Mouse (Mus musculus): ENCODE data around the gene Mybph. TPM values are rescaled to one million over a fixed set of nuclear protein-coding genes. Genes with fewer than 3 reads are reported as not detected.

The Mybph gene
- polyA plus RNA-seq, 1 experiment from 2014 or later, result 0.27 TPM

GRCm38 (mm10) chr1:134193674-134194197 lies 488 bp downstream of the Mybph start:
- Histone ChIP-seq H3K27me3 (ENCODE audit: control insufficient read depth, insufficient read depth, low read length) (no peaks in the 10 kb centered on the region; the same call in 1 of the 2 replicates), H3K4me1 (ENCODE audit: control insufficient read depth, insufficient read depth, low read length) (peaks cover 32% of the 10 kb centered on the region), H3K27ac (ENCODE audit: low read depth, low read length) (no peak overlapping the region), H3K9ac (ENCODE audit: low read depth, low read length) (no peak overlapping the region), H3K36me3 (ENCODE audit: control insufficient read depth, insufficient read depth, low read length) (no peaks in the 10 kb centered on the region), H3K4me3 (ENCODE audit: low read length) (no peak overlapping the region), H3K4me2 (replicated peaks; ENCODE audit: low read depth, low read length) (no peak overlapping the region), H3K9me3 (ENCODE audit: control insufficient read depth, low read length) (no peaks in the 10 kb centered on the region)
- 41% methylated on average over 7 of the region's 7 CpGs for WGBS
- no peak for ATAC-seq (ENCODE audit: low FRiP score, low TSS enrichment)

- H3K4me3 ChIP-seq (ENCODE audit: low read length), result no peak overlapping the region
- no peaks in the 10 kb centered on the region for H3K36me3 ChIP-seq (ENCODE audit: control insufficient read depth, insufficient read depth, low read length)
- 58% methylated on average over 16 of the region's 16 CpGs for WGBS
These were observed 1.2 kb downstream of the Mybph start for GRCm38 (mm10) chr1:134194298-134195022.

GRCm38 (mm10) chr1:134195117-134195516 lies 1.9 kb downstream of the Mybph start:
- Histone ChIP-seq H3K36me3 (ENCODE audit: control insufficient read depth, insufficient read depth, low read length) (no peaks in the 10 kb centered on the region), H3K4me2 (replicated peaks; ENCODE audit: low read depth, low read length) (no peak overlapping the region), H3K27me3 (ENCODE audit: control insufficient read depth, insufficient read depth, low read length) (no peaks in the 10 kb centered on the region; the same call in 1 of the 2 replicates), H3K27ac (ENCODE audit: low read depth, low read length) (no peak overlapping the region), H3K9ac (ENCODE audit: low read depth, low read length) (no peak overlapping the region), H3K4me3 (ENCODE audit: low read length) (no peak overlapping the region), H3K9me3 (ENCODE audit: control insufficient read depth, low read length) (no peaks in the 10 kb centered on the region), H3K4me1 (ENCODE audit: control insufficient read depth, insufficient read depth, low read length) (peaks cover 32% of the 10 kb centered on the region)
- ATAC-seq (ENCODE audit: low FRiP score, low TSS enrichment), result peak; percentile 22; the same call in 1 of the 2 replicates
- 12% methylated on average over 2 of the region's 2 CpGs for WGBS

More at GRCm38 (mm10) chr1:134194298-134195022, 1.2 kb downstream of the Mybph start:
- Histone ChIP-seq H3K27me3 (ENCODE audit: control insufficient read depth, insufficient read depth, low read length) (no peaks in the 10 kb centered on the region; the same call in 1 of the 2 replicates), H3K4me1 (ENCODE audit: control insufficient read depth, insufficient read depth, low read length) (peaks cover 32% of the 10 kb centered on the region), H3K9me3 (ENCODE audit: control insufficient read depth, low read length) (no peaks in the 10 kb centered on the region), H3K27ac (ENCODE audit: low read depth, low read length) (no peak overlapping the region), H3K4me2 (replicated peaks; ENCODE audit: low read depth, low read length) (no peak overlapping the region), H3K9ac (ENCODE audit: low read depth, low read length) (no peak overlapping the region)
- ATAC-seq (ENCODE audit: low FRiP score, low TSS enrichment), result no peak

GRCm38 (mm10) chr1:134195571-134195970 lies 2.3 kb downstream of the Mybph start:
- no peak overlapping the region for H3K4me2 ChIP-seq (replicated peaks; ENCODE audit: low read depth, low read length)
- no peak overlapping the region for H3K9ac ChIP-seq (ENCODE audit: low read depth, low read length)
- H3K27me3 ChIP-seq (ENCODE audit: control insufficient read depth, insufficient read depth, low read length), result no peaks in the 10 kb centered on the region; the same call in 1 of the 2 replicates

GRCm38 (mm10) chr1:134195979-134196378 lies 2.7 kb downstream of the Mybph start:
- Histone ChIP-seq H3K9me3 (ENCODE audit: control insufficient read depth, low read length) (no peaks in the 10 kb centered on the region), H3K4me3 (ENCODE audit: low read length) (no peak overlapping the region), H3K27me3 (ENCODE audit: control insufficient read depth, insufficient read depth, low read length) (no peaks in the 10 kb centered on the region; the same call in 1 of the 2 replicates), H3K4me1 (ENCODE audit: control insufficient read depth, insufficient read depth, low read length) (peaks cover 32% of the 10 kb centered on the region), H3K36me3 (ENCODE audit: control insufficient read depth, insufficient read depth, low read length) (no peaks in the 10 kb centered on the region), H3K27ac (ENCODE audit: low read depth, low read length) (no peak overlapping the region), H3K4me2 (replicated peaks; ENCODE audit: low read depth, low read length) (no peak overlapping the region), H3K9ac (ENCODE audit: low read depth, low read length) (no peak overlapping the region)
- peak; percentile 21; the same call in 1 of the 2 replicates for ATAC-seq (ENCODE audit: low FRiP score, low TSS enrichment)
- WGBS, result 38% methylated on average over 4 of the region's 4 CpGs

More at GRCm38 (mm10) chr1:134195571-134195970, 2.3 kb downstream of the Mybph start:
- 50% methylated on average over 3 of the region's 3 CpGs for WGBS
- Histone ChIP-seq H3K4me3 (ENCODE audit: low read length) (no peak overlapping the region), H3K9me3 (ENCODE audit: control insufficient read depth, low read length) (no peaks in the 10 kb centered on the region), H3K36me3 (ENCODE audit: control insufficient read depth, insufficient read depth, low read length) (no peaks in the 10 kb centered on the region), H3K27ac (ENCODE audit: low read depth, low read length) (no peak overlapping the region), H3K4me1 (ENCODE audit: control insufficient read depth, insufficient read depth, low read length) (peaks cover 32% of the 10 kb centered on the region)
- ATAC-seq (ENCODE audit: low FRiP score, low TSS enrichment), result no peak

- 74% methylated on average over 4 of the region's 4 CpGs for WGBS
- H3K27ac ChIP-seq (ENCODE audit: low read depth, low read length), result no peak overlapping the region
These were observed 3.1 kb downstream of the Mybph start for GRCm38 (mm10) chr1:134196386-134196785.

GRCm38 (mm10) chr1:134197325-134197982 lies 4.2 kb downstream of the Mybph start:
- Histone ChIP-seq H3K4me3 (ENCODE audit: low read length) (no peak overlapping the region), H3K4me2 (replicated peaks; ENCODE audit: low read depth, low read length) (no peak overlapping the region), H3K9ac (ENCODE audit: low read depth, low read length) (no peak overlapping the region), H3K27ac (ENCODE audit: low read depth, low read length) (no peak overlapping the region), H3K9me3 (ENCODE audit: control insufficient read depth, low read length) (no peaks in the 10 kb centered on the region), H3K27me3 (ENCODE audit: control insufficient read depth, insufficient read depth, low read length) (no peaks in the 10 kb centered on the region; the same call in 1 of the 2 replicates), H3K36me3 (ENCODE audit: control insufficient read depth, insufficient read depth, low read length) (no peaks in the 10 kb centered on the region), H3K4me1 (ENCODE audit: control insufficient read depth, insufficient read depth, low read length) (peaks cover 32% of the 10 kb centered on the region)
- no peak for ATAC-seq (ENCODE audit: low FRiP score, low TSS enrichment)
- WGBS, result 85% methylated on average over 15 of the region's 15 CpGs

More at GRCm38 (mm10) chr1:134196386-134196785, 3.1 kb downstream of the Mybph start:
- no peaks in the 10 kb centered on the region for H3K36me3 ChIP-seq (ENCODE audit: control insufficient read depth, insufficient read depth, low read length)
- no peak overlapping the region for H3K4me3 ChIP-seq (ENCODE audit: low read length)
- ATAC-seq (ENCODE audit: low FRiP score, low TSS enrichment), result no peak
- no peak overlapping the region for H3K4me2 ChIP-seq (replicated peaks; ENCODE audit: low read depth, low read length)
- H3K27me3 ChIP-seq (ENCODE audit: control insufficient read depth, insufficient read depth, low read length), result no peaks in the 10 kb centered on the region; the same call in 1 of the 2 replicates
- H3K9me3 ChIP-seq (ENCODE audit: control insufficient read depth, low read length), result no peaks in the 10 kb centered on the region
- H3K9ac ChIP-seq (ENCODE audit: low read depth, low read length), result no peak overlapping the region
- peaks cover 32% of the 10 kb centered on the region for H3K4me1 ChIP-seq (ENCODE audit: control insufficient read depth, insufficient read depth, low read length)

- peaks cover 27% of the 10 kb centered on the region for H3K4me1 ChIP-seq (ENCODE audit: control insufficient read depth, insufficient read depth, low read length)
- WGBS, result 80% methylated on average over 12 of the region's 12 CpGs
These were observed 5.1 kb downstream of the Mybph start for GRCm38 (mm10) chr1:134198197-134198995.

More at GRCm38 (mm10) chr1:134198197-134198995, 5.1 kb downstream of the Mybph start:
- no peaks in the 10 kb centered on the region for H3K9me3 ChIP-seq (ENCODE audit: control insufficient read depth, low read length)
- no peak overlapping the region for H3K4me3 ChIP-seq (ENCODE audit: low read length)
- H3K4me2 ChIP-seq (replicated peaks; ENCODE audit: low read depth, low read length), result no peak overlapping the region
- no peaks in the 10 kb centered on the region for H3K36me3 ChIP-seq (ENCODE audit: control insufficient read depth, insufficient read depth, low read length)
- no peak for ATAC-seq (ENCODE audit: low FRiP score, low TSS enrichment)
- H3K27ac ChIP-seq (ENCODE audit: low read depth, low read length), result no peak overlapping the region
- no peak overlapping the region for H3K9ac ChIP-seq (ENCODE audit: low read depth, low read length)
- H3K27me3 ChIP-seq (ENCODE audit: control insufficient read depth, insufficient read depth, low read length), result no peaks in the 10 kb centered on the region
